Mouse (Mus musculus): ENCODE measurements around the gene Asb7. TPM values are rescaled to one million over a fixed set of nuclear protein-coding genes. Genes with fewer than 3 reads are reported as not detected.

Gene Asb7
- total RNA-seq, 2 experiments from 2014 or later: 16.2 to 17.8 TPM

DNA sequence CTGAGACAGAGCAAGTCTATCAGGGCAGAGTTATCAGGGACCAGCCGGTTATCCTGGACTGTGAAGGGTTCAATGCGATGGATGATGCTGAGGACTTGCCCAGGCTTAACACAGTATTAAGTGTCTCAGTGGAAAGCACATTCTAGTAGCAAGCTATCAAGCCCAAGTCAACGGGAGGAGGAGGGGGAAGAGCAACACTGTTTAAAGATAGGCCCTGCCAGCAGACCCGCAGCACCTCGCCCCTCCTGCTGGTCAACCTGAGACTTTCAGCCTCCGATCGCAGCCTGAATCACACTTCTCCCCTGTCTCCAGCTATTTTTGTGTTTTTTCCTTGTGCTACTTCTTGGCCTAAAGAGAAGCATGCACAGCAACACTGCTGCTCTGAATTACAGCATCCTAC, 29.1 kb downstream of the Asb7 start:
- no peak for DNase-seq (ENCODE audit: low spot score in 2 of 2)

DNA sequence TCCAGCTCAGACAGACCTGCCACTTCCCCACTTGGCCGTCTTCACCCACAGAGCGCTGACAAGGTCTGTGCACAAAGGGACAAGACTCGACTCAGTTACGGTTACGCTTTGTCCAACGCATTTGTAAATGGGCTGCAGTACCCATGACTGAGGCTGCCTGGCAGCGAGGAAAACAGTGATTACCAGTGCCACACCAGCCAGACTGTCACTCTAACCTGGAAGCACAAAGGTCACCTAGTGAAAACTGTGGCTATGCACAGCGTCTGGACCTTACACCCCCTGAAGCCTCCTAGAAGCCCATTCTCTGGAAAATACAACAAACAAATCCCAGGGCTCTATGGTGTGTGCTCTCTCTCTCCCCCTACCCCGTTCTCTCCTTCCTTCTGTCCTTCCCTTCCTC, 33.9 kb downstream of the Asb7 start:
- DNase-seq (ENCODE audit: low spot score in 2 of 2): no peak

DNA sequence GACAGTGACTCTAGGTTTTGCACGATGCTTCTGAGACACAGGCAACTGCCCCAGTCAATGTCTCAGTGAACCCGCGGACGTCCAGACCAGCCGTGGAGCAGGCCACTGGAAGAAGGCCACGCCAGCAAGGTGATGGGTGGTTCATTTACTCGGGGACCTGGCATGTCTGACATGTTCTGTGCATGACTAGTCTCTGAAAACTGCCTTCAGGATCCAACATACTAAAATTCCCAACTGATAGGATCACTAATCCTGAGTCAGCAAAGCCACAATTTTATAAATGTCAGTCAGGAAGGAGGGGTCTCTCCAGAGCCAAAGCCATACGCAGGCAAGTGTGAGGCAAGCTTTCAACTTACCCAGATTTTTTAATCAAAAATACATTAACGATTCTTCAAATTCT, 35.8 kb downstream of the Asb7 start:
- DNase-seq (ENCODE audit: low spot score in 2 of 2): no peak

DNA sequence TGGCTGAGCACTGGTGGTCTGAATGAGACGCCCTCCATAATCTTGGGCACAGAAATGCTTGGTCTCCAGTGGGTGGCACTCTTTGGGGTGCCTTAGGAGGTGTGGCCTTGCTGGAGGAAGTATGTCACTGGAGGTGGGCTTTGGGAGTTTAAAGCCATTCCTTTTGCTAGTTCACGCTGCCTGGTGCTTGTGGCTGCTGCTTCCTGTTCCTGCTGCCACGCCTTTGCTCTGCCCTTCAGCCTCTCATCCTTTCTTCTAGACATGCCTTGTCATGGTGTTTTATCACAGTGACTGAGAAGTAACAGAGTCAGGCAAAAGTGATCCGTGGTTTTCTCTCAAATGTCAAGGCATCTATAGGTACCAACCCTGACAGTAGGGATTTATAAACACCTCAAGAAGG, 37.2 kb downstream of the Asb7 start:
- DNase-seq (ENCODE audit: low spot score in 2 of 2): no peak

DNA sequence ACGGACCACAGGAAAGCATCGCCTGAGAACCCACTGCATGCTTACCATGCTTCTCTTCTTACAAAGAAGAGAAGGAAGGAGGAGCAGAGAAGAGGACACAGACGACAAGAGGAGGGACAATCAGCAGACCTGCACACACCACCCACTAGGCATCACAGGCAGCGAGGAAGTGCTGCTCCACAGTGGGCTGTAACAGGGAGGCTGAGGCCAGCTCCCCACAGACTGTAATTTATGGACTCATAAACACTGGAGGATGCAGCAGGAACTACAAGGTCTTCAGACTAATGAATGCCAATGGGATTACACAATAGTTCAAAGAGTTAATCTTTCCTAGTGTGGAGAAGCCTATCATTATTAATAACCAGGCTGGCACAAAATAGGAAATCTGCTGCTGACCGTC, 38.5 kb downstream of the Asb7 start:
- no peak for DNase-seq (ENCODE audit: low spot score in 2 of 2)

DNA sequence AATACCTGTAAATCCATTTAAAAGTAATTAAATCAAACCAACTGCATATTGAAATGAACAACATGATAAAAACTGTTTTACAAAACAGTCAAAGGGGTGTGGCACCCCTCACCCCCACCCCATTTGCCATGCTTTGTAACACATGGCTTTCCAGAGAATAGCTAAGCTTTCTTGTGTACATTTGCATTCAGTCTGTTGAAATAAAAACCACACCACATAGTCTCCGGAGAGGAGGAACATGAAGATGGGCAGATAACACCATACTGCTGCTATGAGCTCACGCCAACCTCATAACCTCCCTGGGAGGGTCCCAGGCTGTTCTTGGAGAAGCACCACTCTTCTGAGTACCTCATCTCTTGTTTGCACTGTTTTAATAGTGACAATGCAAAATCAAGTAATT, 40.2 kb downstream of the Asb7 start:
- no peak for DNase-seq (ENCODE audit: low spot score in 2 of 2)

DNA sequence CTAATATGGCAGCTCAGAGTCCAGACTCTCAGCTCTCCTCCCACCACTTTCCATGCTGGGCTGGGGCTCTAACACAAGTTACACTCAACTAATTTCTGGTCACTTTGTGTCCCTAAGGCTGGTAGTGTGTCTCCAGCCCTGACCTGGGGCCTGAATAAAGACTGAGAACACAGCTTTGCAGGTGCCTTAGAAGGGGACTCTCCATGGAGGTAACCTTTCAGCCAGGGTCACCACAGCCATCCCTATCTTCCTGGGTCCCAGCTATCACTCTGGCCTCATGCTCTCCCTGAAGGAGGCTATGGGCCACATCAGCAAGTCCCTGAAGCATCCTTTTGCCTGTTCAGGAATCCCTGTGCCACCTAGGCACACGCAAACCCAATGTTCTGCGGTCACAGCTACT, 43.7 kb downstream of the Asb7 start:
- DNase-seq (ENCODE audit: low spot score in 2 of 2): no peak

DNA sequence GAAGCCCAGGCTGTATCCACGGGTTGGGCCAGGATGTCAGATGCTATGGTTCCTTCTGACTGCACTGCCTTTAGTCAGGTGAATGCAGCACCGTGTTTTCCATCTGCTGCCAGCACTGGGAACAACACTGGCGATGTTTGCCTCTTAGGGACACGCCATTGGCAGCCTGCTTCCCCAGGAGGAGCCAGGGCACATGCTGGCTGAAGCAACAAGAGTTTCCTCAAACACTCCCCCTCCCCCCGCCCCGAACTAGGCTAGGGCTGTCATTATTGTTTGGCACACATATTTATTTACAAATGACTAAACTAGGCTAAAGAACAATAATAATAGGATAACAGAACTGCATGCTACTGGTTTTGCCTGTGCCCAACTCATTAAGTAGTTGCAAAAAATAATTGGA, 56.0 kb downstream of the Asb7 start:
- no peak for DNase-seq (ENCODE audit: low spot score in 2 of 2)

DNA sequence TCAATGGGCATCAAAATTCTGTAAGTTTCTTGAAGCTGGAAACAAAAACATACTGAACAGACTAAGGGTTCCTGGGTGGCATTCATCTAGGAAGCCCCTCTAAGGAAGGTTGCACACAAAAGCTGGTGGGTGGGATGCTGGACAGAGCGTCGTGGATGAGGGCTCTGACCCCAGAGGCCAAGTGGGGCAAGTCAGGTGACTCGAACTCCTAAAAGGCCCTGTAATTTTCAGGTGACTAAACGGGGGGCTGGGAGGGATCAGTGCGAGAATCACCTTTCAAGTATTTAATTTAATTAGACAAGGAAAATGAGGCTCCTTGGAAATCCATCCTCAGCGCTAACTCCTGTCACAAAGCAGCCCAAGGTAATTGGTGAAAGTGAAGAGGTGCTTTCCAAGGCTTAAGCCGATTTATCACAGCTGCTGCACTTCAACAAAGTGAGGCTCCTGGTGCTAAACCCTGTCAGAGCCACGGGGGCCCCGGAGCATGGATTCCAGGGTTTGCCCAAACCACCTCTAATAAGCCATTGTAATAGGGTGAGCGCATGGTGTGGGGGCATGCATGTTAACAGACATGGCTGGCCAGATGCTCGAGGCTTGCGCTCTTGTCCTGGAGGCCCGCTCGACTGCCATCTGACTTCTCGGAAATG, 59.1 kb downstream of the Asb7 start:
- no peak for DNase-seq (ENCODE audit: low spot score in 2 of 2)

DNA sequence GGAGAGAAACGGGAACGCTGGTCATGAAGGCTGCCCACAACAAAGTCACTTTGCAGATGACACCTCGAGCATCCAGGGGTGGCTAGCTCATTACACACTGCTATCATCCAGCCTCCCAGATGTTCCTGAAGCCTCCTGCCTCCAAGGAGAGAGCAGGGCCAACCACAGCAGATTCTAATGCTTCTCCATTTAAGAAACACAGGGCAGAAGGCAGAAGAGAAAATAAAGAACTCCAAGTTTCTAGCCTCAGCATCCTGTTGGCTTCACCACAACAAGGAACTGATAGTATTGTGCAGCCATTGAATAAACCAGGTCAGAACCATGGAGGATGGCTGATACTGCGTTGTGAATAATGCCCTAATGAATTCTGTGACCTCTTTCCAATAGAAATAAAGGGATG, 60.0 kb downstream of the Asb7 start:
- no peak for DNase-seq (ENCODE audit: low spot score in 2 of 2)

DNA sequence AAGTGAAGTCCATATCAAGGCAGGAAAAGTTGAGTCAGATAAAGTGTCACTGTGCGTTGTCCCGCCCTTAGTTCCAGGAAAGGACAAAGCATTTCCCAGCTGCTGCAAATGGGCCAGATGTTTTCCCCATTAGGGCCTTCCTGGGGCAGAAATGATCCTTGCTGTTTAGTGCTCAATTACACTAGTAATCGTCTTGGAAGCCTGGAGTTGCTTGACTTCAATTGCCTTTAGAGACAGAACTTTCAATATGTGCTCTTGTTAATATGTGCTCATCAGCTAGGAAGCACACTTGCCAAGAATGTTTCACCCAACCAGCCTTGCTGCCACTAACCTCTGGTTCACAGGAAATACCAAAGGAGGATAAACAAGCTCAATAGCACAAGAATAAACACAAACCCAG, 66.0 kb downstream of the Asb7 start:
- DNase-seq (ENCODE audit: low spot score in 2 of 2): no peak

DNA sequence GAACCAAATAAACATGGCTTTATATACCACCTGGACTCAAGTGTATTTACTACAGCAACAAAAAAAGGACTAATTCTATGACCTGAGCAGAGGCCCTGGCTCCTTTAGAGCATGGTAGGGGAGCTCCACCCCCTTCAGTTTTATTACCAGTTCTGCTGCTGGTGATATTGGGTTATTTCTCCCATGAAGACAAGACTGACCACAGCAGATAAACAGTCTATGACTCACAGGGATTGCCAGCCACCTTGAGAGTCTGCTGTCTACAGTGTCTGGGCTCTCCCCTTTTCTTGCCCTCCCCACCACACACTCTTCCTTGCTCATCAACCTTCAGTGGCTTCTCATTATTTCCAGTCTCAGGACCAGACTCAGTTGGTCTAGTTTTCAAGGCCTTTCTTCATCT, 87.5 kb downstream of the Asb7 start:
- DNase-seq (ENCODE audit: low spot score in 2 of 2): no peak

DNA sequence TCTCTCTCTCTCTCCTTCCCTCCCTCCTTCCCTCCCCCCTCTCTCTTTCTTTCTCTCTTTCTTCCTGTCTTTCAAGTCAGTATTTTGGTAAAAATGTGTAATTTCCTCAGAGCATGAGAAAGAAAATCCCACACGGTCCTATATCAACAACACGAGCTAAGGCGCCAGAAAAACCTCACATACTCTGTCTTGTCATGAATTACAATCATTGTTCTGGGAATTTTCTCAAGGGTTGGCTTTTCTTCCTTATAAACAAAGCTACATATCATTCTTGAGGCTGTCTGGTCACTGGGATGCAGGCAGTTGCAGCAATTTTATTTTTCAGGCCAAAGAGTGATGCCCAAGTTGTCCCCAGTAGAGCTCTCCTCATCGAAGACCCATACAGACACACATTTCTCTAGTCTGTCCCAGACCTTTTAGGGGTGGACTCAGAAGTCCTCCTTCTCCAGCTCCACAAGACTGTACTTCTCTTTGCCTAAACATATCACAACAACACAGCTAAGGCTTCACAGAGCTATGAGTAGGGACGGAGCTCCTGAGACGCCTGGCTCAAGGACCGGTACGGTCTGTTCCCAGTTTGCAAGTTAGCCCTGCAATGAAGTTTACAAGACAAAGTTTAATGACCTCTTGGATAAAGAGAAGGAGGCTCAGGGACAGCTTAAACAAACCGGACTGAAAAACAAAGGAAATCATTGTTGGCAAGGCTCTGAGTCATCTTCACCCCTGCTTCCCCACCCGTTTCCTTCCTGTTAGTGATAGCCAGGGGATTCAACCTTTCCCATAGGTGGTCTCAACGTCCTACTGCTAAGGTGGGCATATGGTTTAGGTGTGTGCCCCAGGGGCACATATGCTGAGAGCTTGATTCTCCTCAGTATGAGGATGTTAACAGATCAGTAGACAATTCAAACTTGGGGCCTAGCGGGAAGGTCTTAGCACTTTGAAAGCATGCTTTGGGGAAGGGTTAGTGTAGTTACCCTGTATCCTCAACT, 88.5 kb downstream of the Asb7 start:
- no peak for DNase-seq (ENCODE audit: low spot score in 2 of 2)

DNA sequence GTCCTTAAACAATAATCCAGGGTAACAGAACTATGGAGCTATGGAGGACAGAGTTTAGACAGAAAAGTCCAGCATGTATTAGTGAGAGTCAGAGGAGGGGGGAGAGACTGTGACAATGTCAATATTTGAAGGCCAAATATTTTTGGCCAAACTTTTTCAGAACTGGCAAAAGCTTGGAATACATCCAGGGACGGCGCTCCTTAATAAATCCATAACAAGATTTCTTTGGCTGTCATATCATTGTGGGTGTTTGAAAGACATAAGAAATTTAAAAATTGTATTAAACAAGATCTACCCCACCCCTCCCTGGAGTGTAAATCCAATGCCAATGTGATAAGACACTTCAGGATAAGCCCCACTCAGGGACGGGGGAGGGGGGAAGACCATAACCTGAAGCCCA, 89.3 kb downstream of the Asb7 start:
- no peak for DNase-seq (ENCODE audit: low spot score in 2 of 2)

DNA sequence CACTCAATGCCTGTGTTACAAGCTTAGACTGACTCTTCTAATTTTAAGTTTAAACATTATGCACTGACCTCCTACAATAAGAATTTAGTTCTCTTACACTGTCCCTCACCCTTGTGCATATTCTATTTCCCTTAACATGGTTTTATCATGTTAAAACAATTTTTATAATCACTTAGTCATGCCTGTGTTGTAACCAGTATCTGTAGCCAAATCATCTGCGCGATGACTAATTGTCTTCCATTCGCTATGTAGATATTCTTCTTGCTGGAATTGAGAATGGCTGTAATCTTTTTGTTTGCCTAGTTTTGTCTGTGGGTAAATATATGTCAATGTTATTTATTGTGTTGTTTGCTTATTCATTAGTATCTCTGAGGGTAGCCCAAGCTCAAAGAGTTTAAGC, 91.5 kb downstream of the Asb7 start:
- no peak for DNase-seq (ENCODE audit: low spot score in 2 of 2)

Other genes with a start within 250 kb of the Asb7 start
- gene Lins1, start 293 bp upstream of the Asb7 start, total RNA-seq (2021): 1 to 10 TPM; 9.4 to 9.9 TPM
- under 1 TPM; 0.62 to 0.83 TPM for gene Cers3, start 53.9 kb upstream of the Asb7 start, total RNA-seq (2021)
- gene Adamts17, start 150.1 kb upstream of the Asb7 start, total RNA-seq (2021): 10 to 100 TPM; 29.6 to 31.8 TPM